Mouse (Mus musculus): ENCODE measurements around the gene Slc17a7. TPM values are rescaled to one million over a fixed set of nuclear protein-coding genes. Genes with fewer than 3 reads are reported as not detected.

Gene Slc17a7
- polyA plus RNA-seq, 1 experiment from 2014 or later = not detected

DNA sequence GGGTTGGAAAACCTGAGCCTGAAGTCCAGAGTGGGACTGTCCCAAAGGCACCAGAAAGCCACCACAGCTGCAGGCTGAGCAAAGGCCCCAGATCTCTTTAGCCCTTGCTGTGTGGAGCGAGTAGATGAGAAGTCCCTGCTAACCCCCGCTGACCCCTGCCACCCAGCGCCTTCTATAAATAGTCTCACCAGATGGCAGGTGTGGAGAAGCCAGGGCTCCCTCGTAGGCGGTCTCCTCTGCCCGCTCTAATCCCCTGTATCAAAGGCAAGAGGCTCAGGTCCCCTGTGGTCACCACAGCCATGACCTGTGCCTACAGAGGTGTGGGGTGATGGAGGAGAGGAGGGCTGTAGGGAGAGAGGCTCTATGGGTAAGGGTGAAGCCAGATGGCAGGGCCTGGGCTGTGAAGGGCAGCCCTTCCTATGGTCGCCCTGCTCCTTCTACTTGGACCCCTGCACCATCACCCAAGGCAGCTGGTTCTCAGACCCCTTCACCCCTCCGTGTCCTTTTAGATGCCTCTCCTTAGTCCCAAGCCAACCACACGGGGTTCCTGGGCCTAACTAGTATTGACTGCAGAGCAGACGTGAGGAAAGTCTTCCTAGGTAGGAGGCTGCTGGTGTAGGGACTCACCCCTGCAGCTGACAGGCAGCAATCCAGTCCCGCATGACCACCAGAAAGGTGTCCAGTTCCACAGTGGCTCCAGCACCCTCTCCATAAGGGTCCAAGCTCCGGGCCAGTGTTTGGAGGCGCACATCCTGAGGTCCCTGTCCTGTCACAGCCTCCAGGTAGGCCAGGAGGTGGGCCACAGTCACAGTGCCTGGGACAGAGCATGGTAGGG lies 31.8 kb downstream of the Slc17a7 start:
- 61% methylated on average over 13 of the region's 13 CpGs for WGBS (ENCODE audit: insufficient replicate concordance)
- Histone ChIP-seq H3K4me3 (ENCODE audit: low read depth, low read length) (no peak overlapping the region), H3K27me3 (ENCODE audit: insufficient read depth, low read length) (0 out of 2 replicates have a peak, but pooled peaks cover 13% of the 10 kb centered on the region), H3K9me3 (ENCODE audit: low read length) (no peaks in the 10 kb centered on the region), H3K4me1 (ENCODE audit: insufficient read depth) (no peaks in the 10 kb centered on the region), H3K27ac (ENCODE audit: low read depth) (no peak overlapping the region), H3K4me2 (ENCODE audit: low read depth, low read length) (no peak overlapping the region), H3K36me3 (replicated peaks; ENCODE audit: insufficient read depth, low read length) (no peaks in the 10 kb centered on the region), H3K9ac (replicated peaks) (no peak overlapping the region)
- ATAC-seq (no peak), DNase-seq (no peak)
- TF ChIP-seq CTCF (IDR thresholded peaks at IDR 0.05; ENCODE audit: low read depth) = no peak

DNA sequence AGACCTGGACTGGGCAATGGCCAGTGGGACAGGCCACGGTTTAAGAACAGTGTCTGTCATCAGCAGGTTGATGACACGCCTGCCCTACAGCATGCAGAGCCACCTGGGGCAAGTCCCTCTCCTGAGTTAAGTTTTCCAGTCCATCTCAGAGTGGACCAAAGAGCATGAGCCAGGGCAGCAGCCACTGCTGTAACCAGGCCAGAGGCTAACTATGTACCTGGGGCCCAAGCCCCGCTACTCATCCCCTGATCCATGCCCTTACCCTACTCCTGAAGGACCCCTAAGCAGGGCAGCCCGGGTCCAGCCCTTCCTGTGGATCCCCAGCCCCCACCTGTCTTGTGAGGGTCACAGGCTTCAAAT lies 32.4 kb downstream of the Slc17a7 start:
- DNase-seq = no peak
- WGBS (ENCODE audit: insufficient replicate concordance) = 79% methylated on average over 4 of the region's 4 CpGs
- Histone ChIP-seq H3K9ac (replicated peaks) (no peak overlapping the region), H3K4me1 (ENCODE audit: insufficient read depth) (no peaks in the 10 kb centered on the region), H3K4me3 (ENCODE audit: low read depth, low read length) (no peak overlapping the region), H3K4me2 (ENCODE audit: low read depth, low read length) (no peak overlapping the region), H3K9me3 (ENCODE audit: low read length) (no peaks in the 10 kb centered on the region), H3K27ac (ENCODE audit: low read depth) (no peak overlapping the region), H3K27me3 (ENCODE audit: insufficient read depth, low read length) (0 out of 2 replicates have a peak, but pooled peaks cover 9% of the 10 kb centered on the region), H3K36me3 (replicated peaks; ENCODE audit: insufficient read depth, low read length) (no peaks in the 10 kb centered on the region)
- no peak for TF ChIP-seq CTCF (IDR thresholded peaks at IDR 0.05; ENCODE audit: low read depth)
- TF ChIP-seq EP300 (IDR thresholded peaks at IDR 0.05; ENCODE audit: low read depth) = no peak
- no peak for ATAC-seq

DNA sequence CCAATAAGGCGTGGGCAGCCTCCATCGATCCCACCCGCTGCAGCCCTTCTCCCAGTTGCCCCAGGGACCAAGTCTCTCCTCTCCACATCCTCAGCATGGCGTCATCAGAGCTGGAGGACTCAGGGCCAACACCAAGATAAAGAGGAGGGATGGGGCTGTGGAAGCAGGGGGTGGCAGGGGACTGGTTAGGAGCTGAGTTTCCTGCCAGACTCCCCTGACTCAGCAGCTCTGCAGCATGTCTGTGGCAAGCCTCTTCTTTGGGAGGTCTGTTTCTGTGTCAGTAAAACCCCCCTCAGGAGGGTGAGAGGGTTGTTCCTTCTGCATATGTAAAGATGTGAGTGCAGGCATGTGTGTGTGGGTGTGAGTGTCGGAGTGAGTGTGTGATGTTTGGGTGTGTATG lies 33.2 kb downstream of the Slc17a7 start:
- Histone ChIP-seq H3K9ac (replicated peaks) (no peak overlapping the region), H3K27ac (ENCODE audit: low read depth) (no peak overlapping the region), H3K4me3 (ENCODE audit: low read depth, low read length) (no peak overlapping the region), H3K36me3 (replicated peaks; ENCODE audit: insufficient read depth, low read length) (no peaks in the 10 kb centered on the region), H3K4me1 (ENCODE audit: insufficient read depth) (no peaks in the 10 kb centered on the region), H3K27me3 (ENCODE audit: insufficient read depth, low read length) (0 out of 2 replicates have a peak, but pooled peaks cover 7% of the 10 kb centered on the region), H3K9me3 (ENCODE audit: low read length) (no peaks in the 10 kb centered on the region), H3K4me2 (ENCODE audit: low read depth, low read length) (no peak overlapping the region)
- ATAC-seq = no peak
- DNase-seq = no peak
- TF ChIP-seq EP300 (IDR thresholded peaks at IDR 0.05; ENCODE audit: low read depth) = no peak
- TF ChIP-seq CTCF (IDR thresholded peaks at IDR 0.05; ENCODE audit: low read depth) = no peak
- WGBS (ENCODE audit: insufficient replicate concordance) = 65% methylated on average over 5 of the region's 5 CpGs

DNA sequence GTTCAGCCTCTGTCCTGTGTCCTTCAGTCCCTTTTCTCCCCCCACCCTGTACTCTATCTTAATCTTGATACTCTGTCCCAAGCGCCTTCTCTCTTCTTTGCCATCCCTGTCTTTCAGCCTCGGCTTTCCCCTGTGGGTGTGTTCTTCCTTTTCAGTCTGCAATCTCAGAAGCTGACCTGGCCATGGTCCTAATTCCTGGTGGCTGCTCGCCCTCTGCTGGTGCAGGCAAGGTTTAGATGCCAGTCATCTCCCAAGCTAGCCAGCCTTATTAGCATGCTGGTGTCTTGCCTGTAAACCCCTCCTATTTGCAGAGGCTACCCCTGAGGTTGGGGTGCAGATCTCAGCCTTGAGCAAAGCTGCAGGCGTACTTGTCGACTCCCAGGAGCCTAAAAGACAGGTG lies 34.7 kb downstream of the Slc17a7 start:
- H3K27me3 ChIP-seq (ENCODE audit: insufficient read depth, low read length) = 0 out of 2 replicates have a peak, but pooled peaks cover 5% of the 10 kb centered on the region
- no peak overlapping the region for H3K9ac ChIP-seq (replicated peaks)
- no peak overlapping the region for H3K4me3 ChIP-seq (ENCODE audit: low read depth, low read length)
- ATAC-seq (peak; percentile 50; the same call in 1 of the 2 replicates), DNase-seq (peak; percentile 75)
- TF ChIP-seq CTCF (IDR thresholded peaks at IDR 0.05; ENCODE audit: low read depth) (peak; percentile 91), EP300 (IDR thresholded peaks at IDR 0.05; ENCODE audit: low read depth) (no peak)
- H3K27ac ChIP-seq (ENCODE audit: low read depth) = no peak overlapping the region
- H3K4me1 ChIP-seq (ENCODE audit: insufficient read depth) = no peaks in the 10 kb centered on the region
- H3K36me3 ChIP-seq (replicated peaks; ENCODE audit: insufficient read depth, low read length) = no peaks in the 10 kb centered on the region
- no peaks in the 10 kb centered on the region for H3K9me3 ChIP-seq (ENCODE audit: low read length)
- H3K4me2 ChIP-seq (ENCODE audit: low read depth, low read length) = no peak overlapping the region
- 11% methylated on average over 5 of the region's 5 CpGs for WGBS (ENCODE audit: insufficient replicate concordance)

DNA sequence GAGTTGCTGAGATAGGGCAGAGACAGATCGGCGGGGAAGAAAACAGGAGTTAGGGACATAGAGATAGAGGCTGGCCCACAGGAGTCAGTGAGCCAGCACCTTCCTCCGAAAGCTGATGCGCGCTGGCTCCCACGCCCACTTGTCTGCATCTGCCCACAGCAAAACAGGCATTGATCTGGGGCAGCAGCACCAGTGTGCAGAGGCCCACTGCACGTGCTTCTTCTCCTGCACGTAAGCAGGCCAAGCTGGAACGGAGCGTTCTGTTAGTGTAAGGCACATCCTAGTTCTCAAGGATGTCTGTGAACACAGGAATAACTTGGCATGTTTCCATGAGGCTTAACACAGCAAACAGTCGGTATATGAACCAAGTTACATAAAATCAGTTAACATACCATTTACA lies 35.2 kb downstream of the Slc17a7 start:
- 0 out of 2 replicates have a peak, but pooled peaks cover 5% of the 10 kb centered on the region for H3K27me3 ChIP-seq (ENCODE audit: insufficient read depth, low read length)
- ATAC-seq (no peak), DNase-seq (no peak)
- no peak overlapping the region for H3K27ac ChIP-seq (ENCODE audit: low read depth)
- no peak overlapping the region for H3K9ac ChIP-seq (replicated peaks)
- H3K9me3 ChIP-seq (ENCODE audit: low read length) = no peaks in the 10 kb centered on the region
- H3K36me3 ChIP-seq (replicated peaks; ENCODE audit: insufficient read depth, low read length) = no peaks in the 10 kb centered on the region
- 82% methylated on average over 11 of the region's 11 CpGs for WGBS (ENCODE audit: insufficient replicate concordance)
- no peak overlapping the region for H3K4me3 ChIP-seq (ENCODE audit: low read depth, low read length)
- no peaks in the 10 kb centered on the region for H3K4me1 ChIP-seq (ENCODE audit: insufficient read depth)
- TF ChIP-seq EP300 (IDR thresholded peaks at IDR 0.05; ENCODE audit: low read depth) (no peak), CTCF (IDR thresholded peaks at IDR 0.05; ENCODE audit: low read depth) (no peak)
- no peak overlapping the region for H3K4me2 ChIP-seq (ENCODE audit: low read depth, low read length)

DNA sequence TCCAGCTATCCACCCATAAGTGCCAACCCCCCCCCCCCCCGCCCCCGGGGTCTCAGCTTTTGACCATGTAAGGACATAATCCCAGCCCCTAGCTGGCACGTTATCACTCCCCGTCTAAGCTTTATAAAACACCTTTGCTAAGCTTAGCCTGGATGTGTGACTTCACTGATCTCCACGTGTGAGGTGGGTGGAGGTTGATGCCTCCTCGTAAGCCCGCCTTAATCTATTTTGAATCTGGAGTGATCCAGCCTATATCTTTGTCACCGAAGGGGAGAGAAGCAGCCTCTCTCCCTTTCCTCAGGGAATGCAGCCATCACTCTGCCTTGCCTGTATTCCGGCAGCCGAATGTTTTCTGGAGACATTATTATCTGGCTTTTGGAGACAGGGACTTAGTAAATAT lies 38.9 kb downstream of the Slc17a7 start:
- Histone ChIP-seq H3K9ac (replicated peaks) (no peak overlapping the region), H3K27ac (ENCODE audit: low read depth) (no peak overlapping the region), H3K27me3 (ENCODE audit: insufficient read depth, low read length) (0 out of 2 replicates have a peak, but pooled peaks cover 5% of the 10 kb centered on the region), H3K36me3 (replicated peaks; ENCODE audit: insufficient read depth, low read length) (no peaks in the 10 kb centered on the region), H3K4me1 (ENCODE audit: insufficient read depth) (peaks cover 7% of the 10 kb centered on the region; the same call in 1 of the 2 replicates), H3K4me3 (ENCODE audit: low read depth, low read length) (no peak overlapping the region), H3K4me2 (ENCODE audit: low read depth, low read length) (no peak overlapping the region), H3K9me3 (ENCODE audit: low read length) (no peaks in the 10 kb centered on the region)
- no peak for TF ChIP-seq CTCF (IDR thresholded peaks at IDR 0.05; ENCODE audit: low read depth)
- no peak for TF ChIP-seq EP300 (IDR thresholded peaks at IDR 0.05; ENCODE audit: low read depth)
- no peak for ATAC-seq
- 51% methylated on average over 10 of the region's 10 CpGs for WGBS (ENCODE audit: insufficient replicate concordance)
- DNase-seq = no peak

Data from liver, postnatal 0 days (tissue).